Mouse (Mus musculus): ENCODE measurements around the gene Iqsec1.

DNA sequence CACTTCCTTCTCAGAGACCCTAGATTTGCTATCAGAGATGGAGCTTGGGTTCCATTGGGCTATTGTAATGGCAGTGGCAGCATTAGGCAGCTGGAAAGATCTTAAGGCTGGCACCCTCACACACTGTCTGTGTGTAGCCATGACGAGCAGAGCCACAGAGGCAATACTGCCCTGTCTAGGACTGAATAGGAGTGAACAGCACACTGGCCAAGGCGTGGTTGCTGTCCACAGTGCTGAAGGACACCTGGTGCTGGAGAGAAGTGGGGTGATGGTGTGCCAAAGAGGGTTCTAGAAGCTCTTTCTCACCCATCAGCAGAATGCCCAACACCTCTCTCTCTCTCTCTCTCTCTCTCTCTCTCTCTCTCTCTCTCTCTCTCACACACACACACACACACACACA is 136.1 kb downstream of the Iqsec1 start:
- TF ChIP-seq CTCF (conservative IDR thresholded peaks at IDR 0.05 in 1 of 2, IDR thresholded peaks at IDR 0.05 in 1 of 2; ENCODE audit: low read depth in 2 of 2, low read length in 2 of 2) (no peak), ZNF384 (IDR thresholded peaks at IDR 0.05; ENCODE audit: low read depth, low read length) (no peak), POLR2A (IDR thresholded peaks at IDR 0.05; ENCODE audit: low read depth, low read length) (no peak), MAX (IDR thresholded peaks at IDR 0.05; ENCODE audit: low read length) (no peak), USF2 (conservative IDR thresholded peaks at IDR 0.05; ENCODE audit: low read depth, low read length) (no peak), SMC3 (IDR thresholded peaks at IDR 0.05; ENCODE audit: low read depth, low read length) (no peak)
